Mouse (Mus musculus) MEL-GATA-1-ER (cell line): ENCODE results near the gene Ppp1r18.

Experiments
- DNase-seq: peaks from one replicate; pipeline ENCODE4 v3.0.0-alpha.2; 2012; ENCODE audit warnings: low read depth; ENCODE audit errors: extremely low read depth

Ppp1r18 gene

GRCm38 (mm10) chr17:35869346-35870067 lies 4.1 kb downstream of the Ppp1r18 start:
- DNase-seq, result no peak

DNA sequence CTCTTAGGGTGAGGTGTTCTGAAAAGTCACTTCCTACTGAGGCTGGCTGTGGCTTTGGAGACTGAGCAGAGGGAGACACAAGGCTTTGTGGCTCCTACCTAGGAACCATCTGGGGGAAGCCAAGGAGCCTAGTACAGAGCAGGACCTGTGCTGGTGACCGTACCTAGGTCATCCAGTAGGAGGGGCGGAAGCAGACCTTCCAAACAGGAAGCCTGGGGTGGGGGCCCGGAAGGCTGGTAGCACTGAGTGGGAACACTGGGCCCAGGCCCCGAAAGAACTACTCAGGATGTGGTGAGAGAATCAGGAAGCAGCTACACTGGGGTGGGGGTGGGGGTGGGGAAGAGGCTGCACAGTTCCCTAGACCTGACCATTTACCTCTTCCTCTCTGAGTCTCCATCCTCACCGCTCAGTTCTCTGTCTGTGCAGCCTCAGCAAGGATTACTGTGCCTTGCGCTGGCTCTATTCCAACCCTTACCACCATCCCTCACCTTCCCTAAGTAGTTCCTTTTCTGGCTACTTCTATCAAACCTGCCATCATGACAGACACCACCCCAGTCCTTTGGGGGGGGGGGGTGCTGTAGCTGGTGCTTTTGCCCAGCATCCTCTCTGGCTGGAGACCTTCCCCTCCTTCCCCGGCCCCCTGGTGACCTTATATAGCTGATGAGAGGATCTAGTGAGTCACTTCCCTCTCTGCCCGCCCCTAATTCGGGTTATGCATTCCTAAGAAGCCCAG lies 4.9 kb downstream of the Ppp1r18 start:
- peak; percentile 88 for DNase-seq

DNA sequence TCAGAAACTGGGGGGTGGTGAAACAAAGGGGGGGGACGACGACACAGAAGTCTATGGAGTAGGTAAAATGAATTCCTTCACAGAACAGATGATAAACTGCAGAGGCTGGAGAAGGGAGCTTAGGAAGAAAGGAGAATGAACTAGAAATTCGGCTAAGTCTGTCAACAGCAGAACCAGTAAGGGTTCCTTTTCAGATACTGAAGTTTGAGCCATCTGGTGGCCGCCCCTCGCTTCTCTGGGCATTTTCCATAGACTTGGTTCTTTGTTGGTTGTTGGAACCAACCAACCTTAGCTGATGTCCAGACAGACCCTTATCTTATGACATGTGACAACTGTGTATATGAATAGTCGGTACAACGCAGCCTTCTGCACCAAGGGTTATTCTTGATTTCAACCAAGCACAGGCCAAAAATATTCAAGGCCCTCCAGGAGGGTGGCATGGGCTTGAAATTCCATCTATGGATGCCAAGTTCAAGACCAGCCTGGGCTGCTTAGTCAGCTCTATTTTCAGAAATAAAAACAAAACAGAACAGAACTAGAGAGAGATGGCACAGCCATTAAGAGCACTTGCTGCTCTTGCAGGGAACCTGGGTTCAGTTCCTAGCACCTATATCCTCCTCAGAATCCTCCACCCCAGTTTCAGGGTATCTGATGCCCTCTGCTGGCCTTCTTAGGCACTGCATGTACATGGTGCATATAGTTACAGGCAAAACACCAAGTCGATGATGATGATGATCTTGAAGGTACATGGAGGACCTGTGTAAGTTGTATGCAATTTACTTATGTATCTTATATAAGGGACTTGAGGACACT lies 5.7 kb downstream of the Ppp1r18 start:
- DNase-seq, result no peak

- DNase-seq, result no peak
Observed at GRCm38 (mm10) chr17:35873774-35874519, 8.6 kb downstream of the Ppp1r18 start.

GRCm38 (mm10) chr17:35874721-35875120 lies 9.3 kb downstream of the Ppp1r18 start:
- DNase-seq, result no peak

DNA sequence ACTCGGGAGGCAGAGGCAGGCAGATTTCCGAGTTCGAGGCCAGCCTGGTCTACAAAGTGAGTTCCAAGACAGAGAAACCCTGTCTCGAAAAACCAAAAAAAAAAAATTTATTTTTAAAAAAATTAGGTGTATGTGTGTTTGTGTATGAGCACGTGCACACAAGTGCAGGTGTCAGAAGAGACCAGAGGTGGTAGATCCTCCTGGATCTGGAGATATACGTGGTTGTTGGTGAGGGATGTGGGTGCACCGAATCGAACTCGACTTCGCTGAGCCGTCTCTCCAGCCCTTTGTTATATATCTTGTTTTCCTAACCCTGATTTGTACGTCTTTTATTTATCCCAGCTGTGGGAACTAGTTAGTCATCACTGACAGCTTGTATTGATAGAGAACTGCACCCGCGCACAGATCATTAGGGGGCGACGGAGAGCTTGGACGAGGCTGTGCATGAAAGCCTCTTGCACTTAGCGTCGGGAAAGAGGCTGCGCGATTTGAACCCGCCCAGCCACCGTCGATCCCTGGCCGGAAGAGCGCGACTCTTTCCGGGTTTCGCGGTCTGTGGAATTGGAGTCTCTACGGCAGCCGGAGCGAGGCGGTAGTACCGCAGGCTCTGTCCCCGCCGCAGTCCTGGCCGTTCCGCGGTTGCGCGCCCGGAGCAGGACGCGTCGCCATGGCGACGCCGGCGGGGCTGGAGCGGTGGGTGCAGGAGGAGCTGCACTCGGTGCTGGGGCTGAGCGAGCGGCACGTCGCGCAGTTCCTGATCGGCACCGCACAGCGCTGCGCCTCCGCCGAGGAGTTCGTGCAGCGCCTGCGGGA lies 14.1 kb downstream of the Ppp1r18 start, which contains the start of gene Dhx16:
Gene Dhx16, plus strand, starts transcription at position 575 of the 813 bp plus-strand sequence.
- DNase-seq, result peak; percentile 92

- DNase-seq, result no peak
Observed at GRCm38 (mm10) chr17:35882924-35883323, 17.5 kb downstream of the Ppp1r18 start.

- DNase-seq, result no peak
Observed at GRCm38 (mm10) chr17:35883777-35884176, 18.4 kb downstream of the Ppp1r18 start.

DNA sequence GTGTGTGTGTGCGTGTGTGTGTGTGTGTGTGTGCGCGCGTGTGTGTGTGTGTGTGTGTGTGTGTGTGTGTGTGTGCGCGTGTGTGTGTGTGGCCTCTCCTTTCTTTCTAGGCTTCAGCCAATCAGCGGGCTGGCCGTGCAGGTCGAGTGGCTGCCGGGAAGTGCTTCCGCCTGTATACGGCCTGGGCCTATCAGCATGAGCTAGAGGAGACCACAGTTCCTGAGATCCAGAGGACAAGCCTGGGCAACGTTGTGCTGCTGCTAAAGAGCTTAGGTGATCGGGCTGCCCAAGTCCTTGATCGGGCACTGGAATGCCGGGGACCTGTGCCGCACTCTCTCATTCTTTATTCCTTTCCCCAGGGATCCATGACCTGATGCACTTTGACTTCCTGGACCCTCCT lies 22.3 kb downstream of the Ppp1r18 start:
- no peak for DNase-seq

DNA sequence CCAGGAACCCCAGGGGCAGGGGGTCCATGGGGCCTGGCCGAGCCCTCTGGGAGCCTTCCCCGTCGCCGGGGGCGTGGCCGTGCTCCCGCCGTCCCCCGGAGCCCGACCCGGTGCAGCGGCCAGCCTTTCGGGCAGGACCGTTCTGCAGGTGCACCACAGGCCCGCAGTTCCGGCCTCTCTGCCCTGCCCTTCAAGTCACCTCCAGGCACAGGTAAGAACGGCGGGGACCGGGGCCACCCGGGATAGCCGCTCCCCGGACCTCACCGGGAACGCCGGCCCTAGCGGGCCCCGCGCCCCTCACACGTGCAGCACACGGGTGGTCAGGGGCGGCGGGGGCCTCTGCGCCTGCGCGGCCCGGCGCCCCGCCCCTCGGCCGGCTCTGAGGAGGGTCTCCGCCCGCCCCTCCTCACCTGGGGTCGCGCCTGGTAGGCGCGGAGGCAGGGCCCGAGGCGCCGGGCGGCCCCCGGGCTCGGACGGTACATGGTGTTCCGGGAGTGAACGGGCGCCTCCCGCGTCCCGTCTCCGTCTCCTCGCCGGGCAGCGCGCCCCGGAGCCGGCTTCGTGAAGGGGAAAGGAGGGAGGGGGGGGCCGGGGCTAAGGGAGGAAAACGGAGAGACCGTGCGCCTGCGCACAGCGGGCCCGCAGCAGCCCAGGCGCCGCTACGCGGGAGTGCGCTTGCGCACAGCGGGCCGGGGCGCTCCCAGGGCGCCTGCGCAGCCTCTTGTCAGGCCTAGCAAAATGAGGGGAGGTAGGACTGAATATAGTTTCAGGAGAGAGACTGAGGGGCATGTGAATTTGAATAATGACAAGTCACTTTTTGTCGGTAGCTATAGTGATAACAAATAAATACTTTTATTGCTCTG lies 31.6 kb downstream of the Ppp1r18 start, which contains the start of gene 2310061I04Rik:
Gene 2310061I04Rik, minus strand, starts transcription at position 651 of the 863 bp plus-strand sequence.
- DNase-seq, result peak; percentile 71

DNA sequence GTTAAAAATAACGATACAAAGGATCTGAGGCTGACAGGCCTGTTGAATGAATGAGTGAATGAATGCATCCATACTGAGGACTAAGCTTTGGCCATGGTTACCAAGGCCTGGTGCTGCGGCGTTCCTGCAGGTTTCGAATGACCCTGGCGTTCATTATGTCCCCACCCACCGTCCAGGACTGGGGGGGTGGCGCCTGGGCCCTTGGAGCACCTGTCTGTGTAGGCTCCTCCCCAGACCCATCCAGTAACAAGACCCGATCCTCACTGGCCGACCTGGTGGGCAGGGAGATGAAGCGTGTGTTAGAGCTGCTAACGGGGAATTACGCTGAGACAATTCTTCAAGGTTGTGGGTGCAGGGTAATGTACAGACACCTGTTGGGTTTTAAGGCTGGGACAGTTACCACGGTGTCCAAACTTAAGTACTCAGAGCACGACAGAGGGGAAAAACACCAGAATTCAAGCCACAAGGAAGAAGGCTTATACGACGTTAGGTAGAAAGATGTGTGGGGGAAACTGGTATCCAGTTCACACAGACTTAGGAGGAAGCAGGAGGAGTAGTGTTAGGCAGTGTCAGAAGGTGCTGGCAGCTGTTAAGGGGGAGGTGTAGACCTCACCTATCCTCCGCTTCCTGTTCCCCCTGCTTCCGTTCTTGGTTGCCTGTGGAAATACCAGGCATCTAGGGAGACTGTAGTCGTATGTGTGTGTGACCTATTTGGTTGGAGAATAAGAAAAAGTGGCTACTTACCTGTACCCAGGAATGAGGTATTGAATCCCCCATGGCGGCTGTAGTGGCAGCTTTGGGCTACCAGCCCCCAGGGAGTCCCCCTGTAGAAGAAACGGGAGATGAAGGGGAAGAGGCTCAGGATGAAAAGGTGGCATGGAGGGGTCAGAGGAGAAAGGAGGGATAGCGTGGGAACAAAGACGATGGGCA lies 32.5 kb downstream of the Ppp1r18 start:
- no peak for DNase-seq

DNA sequence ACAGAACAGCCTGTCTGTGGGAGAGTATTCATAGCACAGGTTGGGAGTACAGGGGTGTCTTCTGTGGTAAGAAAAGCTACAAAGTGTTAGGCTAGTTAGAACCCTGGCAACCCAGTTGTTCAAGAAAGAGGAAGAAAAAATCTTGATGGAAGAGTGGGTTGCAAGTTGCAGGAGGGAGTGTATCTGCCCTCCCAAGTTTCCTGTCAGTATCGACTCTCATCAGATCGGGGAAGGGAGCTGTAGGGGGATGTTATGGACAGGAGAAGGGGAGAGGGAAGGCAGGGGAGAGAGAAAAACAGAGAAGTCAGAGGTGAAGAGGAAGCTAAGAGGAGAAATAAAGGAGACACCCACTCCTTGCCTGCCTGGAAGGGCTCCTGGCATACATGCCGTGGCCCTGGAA lies 35.2 kb downstream of the Ppp1r18 start:
- peak; percentile 90 for DNase-seq

DNA sequence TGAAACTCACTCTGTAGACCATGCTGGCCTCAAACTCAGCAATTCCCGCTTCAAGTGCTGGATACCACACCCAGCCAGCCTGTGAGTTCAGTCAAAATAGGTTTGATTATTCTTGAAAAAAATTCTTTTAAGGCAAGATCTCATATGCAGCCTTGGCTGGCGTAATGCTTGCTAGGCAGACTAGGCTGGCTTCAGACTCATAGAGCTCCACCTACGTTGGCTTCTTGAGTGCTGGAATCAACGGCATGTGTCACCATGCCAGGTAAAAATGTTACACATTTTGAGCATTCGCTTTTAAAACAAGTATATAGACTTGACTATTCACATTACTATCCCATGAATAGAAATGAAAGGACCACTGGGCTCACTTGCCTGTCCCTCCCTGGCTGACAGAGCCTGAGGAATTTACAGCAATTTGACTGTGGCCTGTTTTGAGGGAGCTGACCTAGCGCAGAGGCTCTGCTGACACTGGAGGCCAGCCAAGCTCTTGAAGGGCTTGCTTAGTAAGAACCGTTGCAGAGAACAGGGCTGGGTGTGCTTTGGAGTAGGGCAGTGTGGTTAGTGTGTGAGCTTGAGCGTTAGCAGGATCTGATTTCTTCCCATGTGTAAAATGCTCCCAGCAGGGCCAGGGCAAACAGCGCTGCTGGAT lies 38.1 kb downstream of the Ppp1r18 start:
- no peak for DNase-seq

DNA sequence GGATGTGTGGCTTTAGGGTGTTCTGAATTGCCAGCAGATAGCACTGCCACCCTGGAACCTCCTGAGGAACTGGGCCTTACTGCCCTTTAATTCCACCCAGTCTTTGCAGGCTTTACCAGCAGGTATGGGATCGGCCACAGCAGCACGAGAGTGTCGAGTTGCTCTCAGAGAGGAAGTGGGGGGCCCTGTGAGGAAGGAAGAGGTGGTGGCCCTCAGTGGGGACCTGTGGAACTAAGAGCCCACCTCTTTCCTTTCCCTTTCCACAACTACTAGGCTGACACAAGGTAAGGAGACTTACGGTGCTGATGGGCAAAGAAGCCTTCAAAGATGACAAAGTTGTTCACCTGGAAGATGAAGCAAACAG lies 38.6 kb downstream of the Ppp1r18 start:
- no peak for DNase-seq

- DNase-seq, result no peak
Observed at GRCm38 (mm10) chr17:35905587-35905986, 40.2 kb downstream of the Ppp1r18 start.

DNA sequence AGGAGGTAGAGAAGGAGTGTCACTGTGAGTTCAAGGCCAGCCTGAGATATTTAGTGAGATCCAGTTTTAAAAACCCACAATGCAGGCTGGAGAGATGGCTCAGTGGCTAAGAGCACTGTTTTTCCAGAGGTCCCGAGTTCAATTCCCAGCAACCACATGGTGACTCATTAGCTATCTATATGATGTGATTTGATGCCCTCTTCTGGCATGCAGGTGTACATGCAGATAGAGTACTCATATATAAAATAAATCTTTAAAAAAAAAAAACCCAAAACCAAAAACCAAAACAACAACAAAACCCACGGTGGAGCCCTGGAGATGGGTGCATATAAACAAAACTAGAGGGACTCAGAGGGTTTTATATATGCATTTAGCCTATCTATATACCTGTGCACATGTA lies 42.2 kb downstream of the Ppp1r18 start:
- no peak for DNase-seq

- DNase-seq, result no peak
Observed at GRCm38 (mm10) chr17:35909186-35909918, 44.0 kb downstream of the Ppp1r18 start.
